Mouse (Mus musculus) erythroblast, embryonic 14.5 days (primary cell): ENCODE data around the gene Fam8a1.

Source experiments
- GATA1 ChIP-seq: IDR thresholded peaks from 2 replicates; pipeline ENCODE4 v1.6.1; 2012; ENCODE audit warnings: low read length, inconsistent platforms, mixed read lengths
- TAL1 ChIP-seq: IDR thresholded peaks from 3 replicates; pipeline ENCODE4 v1.6.1; 2012; ENCODE audit warnings: low read length, inconsistent platforms, mixed read lengths

DNA sequence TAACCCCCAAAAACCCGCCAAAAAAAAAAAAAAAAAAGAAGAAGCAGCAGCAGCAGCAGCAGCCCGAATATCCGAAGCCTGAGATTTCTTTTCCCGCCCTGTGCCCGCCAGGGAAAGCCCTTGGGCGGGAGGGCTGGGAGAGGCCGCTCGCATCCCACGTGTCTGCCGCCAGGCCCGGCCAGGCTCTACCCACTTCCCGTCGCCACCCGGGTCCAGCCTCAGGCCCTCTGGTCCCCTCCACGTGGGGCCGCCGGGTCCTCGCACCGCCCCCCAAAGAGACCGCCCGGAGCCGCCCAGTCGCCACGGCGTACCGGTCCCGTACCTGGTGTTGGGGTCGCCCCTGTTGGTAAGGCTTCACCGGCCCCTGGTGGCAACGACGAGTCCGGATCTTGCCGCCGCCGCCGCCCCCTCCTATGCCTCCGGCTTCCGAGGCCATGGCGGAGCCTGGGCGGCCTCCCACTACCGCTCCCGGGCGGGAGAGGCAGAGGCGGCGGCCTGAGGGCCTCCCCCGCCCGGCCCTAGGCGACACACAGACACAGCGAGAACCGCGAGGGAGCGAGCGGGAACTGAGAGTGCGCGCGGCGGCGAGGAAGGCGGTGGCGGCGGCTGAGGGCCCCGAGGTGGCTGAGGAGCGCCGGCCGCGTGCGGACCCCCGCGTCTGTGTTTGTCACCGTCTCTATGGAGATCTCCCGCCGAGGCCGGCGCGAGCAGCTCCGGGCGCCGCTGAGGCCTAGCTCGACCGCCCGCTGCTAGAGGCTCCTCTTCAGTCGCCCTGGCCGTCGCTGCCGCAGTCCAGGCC, 57.9 kb downstream of the Fam8a1 start:
- TF ChIP-seq GATA1 (no peak), TAL1 (no peak)
